Mouse (Mus musculus): ENCODE data around the gene Hoxb1.

GRCm38 (mm10) chr11:96317608-96318367 is 47.8 kb upstream of the Hoxb1 start, which contains the start of gene Hoxb4:
- TF ChIP-seq MYOG (IDR thresholded peaks at IDR 0.05; ENCODE audit: control insufficient read depth, extremely low read depth, insufficient read length) (no peak), CTCF (IDR thresholded peaks at IDR 0.05; ENCODE audit: control insufficient read depth, insufficient read depth, insufficient read length) (no peak), USF1 (IDR thresholded peaks at IDR 0.05; ENCODE audit: low read depth) (no peak), CEBPB (IDR thresholded peaks at IDR 0.05; ENCODE audit: low read depth) (no peak), FOSL1 (IDR thresholded peaks at IDR 0.05; ENCODE audit: insufficient read depth, low read length, poor library complexity, severe bottlenecking) (no peak), MYOD1 (IDR thresholded peaks at IDR 0.05; ENCODE audit: control insufficient read depth, insufficient read length, low read depth) (no peak), MAX (IDR thresholded peaks at IDR 0.05) (no peak)

All from C2C12 (cell line).